In genomic region chr6:20502338-20503079, GRCm38 (mm10) we compare ENCODE assay signal across 22 mouse cellular contexts.
DNase-seq lines count a peak whose midpoint lies in the region; ATAC-seq and TF ChIP-seq lines count a peak whose summit lies in the region.
"Had no signal": no experiment of that assay in that cellular context is flagged by ENCODE, and none has a peak within 500 bp of the region (broad histone marks: within the 10 kb centered on the region; RNA-seq: fewer than 3 reads in every experiment).

No protein-coding gene starts in this region.

- H3K4me2 ChIP-seq in stomach, postnatal 0 days (replicated peaks; ENCODE audit: low read depth): no peak overlapping the region
- H3K4me2 ChIP-seq: heart, embryonic 11.5 days; liver, embryonic 13.5 days; neural tube, embryonic 13.5 days had no signal

- no peak overlapping the region for H3K9ac ChIP-seq in stomach, postnatal 0 days (ENCODE audit: low read length)
- H3K9ac ChIP-seq: liver, embryonic 13.5 days; neural tube, embryonic 13.5 days had no signal

- H3K9me3 ChIP-seq in stomach, postnatal 0 days (ENCODE audit: control insufficient read depth, low read length): no peaks in the 10 kb centered on the region
- H3K9me3 ChIP-seq: forebrain, embryonic 10.5 days; liver, embryonic 13.5 days; megakaryocyte, embryonic 14.5 days; neural tube, embryonic 13.5 days had no signal

- 71% methylated on average over 5 of the region's 5 CpGs for WGBS in stomach, postnatal 0 days

- H3K27ac ChIP-seq in stomach, postnatal 0 days (replicated peaks): no peak overlapping the region
- H3K27ac ChIP-seq: forebrain, embryonic 10.5 days; liver, embryonic 13.5 days; neural tube, embryonic 13.5 days had no signal

- no peak for TF ChIP-seq POLR2A in brain, embryonic 14.5 days (IDR thresholded peaks at IDR 0.05; ENCODE audit: borderline replicate concordance, extremely low read depth, insufficient read depth, insufficient read length, poor library complexity, severe bottlenecking)

- no peak overlapping the region for H3K4me3 ChIP-seq in stomach, postnatal 0 days (ENCODE audit: low read depth, low read length)
- H3K4me3 ChIP-seq: forebrain, embryonic 10.5 days; liver, embryonic 13.5 days; megakaryocyte, embryonic 14.5 days; neural tube, embryonic 13.5 days had no signal

- H3K4me1 ChIP-seq in stomach, postnatal 0 days (replicated peaks; ENCODE audit: control insufficient read depth, insufficient read depth): no peaks in the 10 kb centered on the region
- H3K4me1 ChIP-seq: forebrain, embryonic 10.5 days; liver, embryonic 13.5 days; megakaryocyte, embryonic 14.5 days; neural tube, embryonic 13.5 days had no signal

- peak; percentile 5 for DNase-seq in layer of hippocampus, adult 11-12 months (ENCODE audit: low spot score)
- no peak for DNase-seq in layer of hippocampus, adult 8-10 months (ENCODE audit: low spot score in 2 of 2)
- DNase-seq in brain, embryonic 14.5 days (ENCODE audit: low read depth): peak; percentile 35
- peak; percentile 72 to 79 for DNase-seq in cerebellum, adult 18-20 months
- peak; percentile 68 to 76 for DNase-seq in cerebellum, postnatal 14 days
- DNase-seq in heart, postnatal 4 days: no peak
- DNase-seq in stomach, postnatal 0 days (ENCODE audit: low spot score): no peak
- DNase-seq: adrenal gland, postnatal 36 days; kidney, adult 11 months; kidney, postnatal 4 days; liver, embryonic 13.5 days; lung, adult 2 months; lung, postnatal 14 days; midbrain, embryonic 14.5 days; retina, postnatal 1 day; right cerebral cortex, postnatal 25 days; spleen, adult 18-20 months; thymus, postnatal 14 days had no signal

- no peak for ATAC-seq in stomach, postnatal 0 days (ENCODE audit: low FRiP score, low TSS enrichment)

- no peaks in the 10 kb centered on the region for H3K27me3 ChIP-seq in stomach, postnatal 0 days (ENCODE audit: control insufficient read depth, insufficient read depth, low read length)
- H3K27me3 ChIP-seq: liver, embryonic 13.5 days; megakaryocyte, embryonic 14.5 days; neural tube, embryonic 13.5 days had no signal

- no peak for TF ChIP-seq EP300 in stomach, postnatal 0 days (optimal IDR thresholded peaks at IDR 0.05)

- no peaks in the 10 kb centered on the region for H3K36me3 ChIP-seq in stomach, postnatal 0 days (ENCODE audit: control insufficient read depth, insufficient read depth, low read length)
- H3K36me3 ChIP-seq: forebrain, embryonic 10.5 days; liver, embryonic 13.5 days; neural tube, embryonic 13.5 days had no signal

- TF ChIP-seq CTCF in brain, embryonic 14.5 days (IDR thresholded peaks at IDR 0.05; ENCODE audit: borderline replicate concordance, extremely low read depth, insufficient read depth, insufficient read length): no peak
- no peak for TF ChIP-seq CTCF in stomach, postnatal 0 days (IDR thresholded peaks at IDR 0.05; ENCODE audit: low read depth)

Comparison
In these comparisons a context has a peak if more than half of its experiments do, and no peak if none do; other contexts are left out.
1. DNase-seq: peak in layer of hippocampus, adult 11-12 months (single experiment), brain, embryonic 14.5 days (single experiment), cerebellum, adult 18-20 months (2 of 2) and cerebellum, postnatal 14 days (2 of 2); none in layer of hippocampus, adult 8-10 months (0 of 2), heart, postnatal 4 days (single experiment) and stomach, postnatal 0 days (single experiment).